In genomic region chr16:4414881-4415585, GRCm38 (mm10) we compare ENCODE assay signal across 14 mouse cellular contexts. TPM values are rescaled to one million over a fixed set of nuclear protein-coding genes. Genes with fewer than 3 reads are reported as not detected.
DNase-seq lines count a peak whose midpoint lies in the region; ATAC-seq lines count a peak whose summit lies in the region.
"Had no signal": no experiment of that assay in that cellular context is flagged by ENCODE, and none has a peak within 500 bp of the region (broad histone marks: within the 10 kb centered on the region; RNA-seq: fewer than 3 reads in every experiment).

No protein-coding gene starts in this region.

- peaks cover 24% of the 10 kb centered on the region for H3K4me1 ChIP-seq in forebrain, embryonic 14.5 days (ENCODE audit: control insufficient read depth, insufficient read depth, low read length)
- peaks cover 33% of the 10 kb centered on the region for H3K4me1 ChIP-seq in forebrain, embryonic 12.5 days
- peaks cover 57% of the 10 kb centered on the region for H3K4me1 ChIP-seq in hindbrain, embryonic 16.5 days (ENCODE audit: control insufficient read depth, insufficient read depth, low read depth, low read length)
- H3K4me1 ChIP-seq in midbrain, embryonic 13.5 days (replicated peaks), result peaks cover 60% of the 10 kb centered on the region
- H3K4me1 ChIP-seq in heart, embryonic 12.5 days (replicated peaks), result peaks cover 16% of the 10 kb centered on the region

- ATAC-seq in forebrain, embryonic 14.5 days, result no peak
- ATAC-seq in forebrain, embryonic 12.5 days (ENCODE audit: low FRiP score), result no peak
- ATAC-seq in hindbrain, embryonic 16.5 days, result no peak
- no peak for ATAC-seq in midbrain, embryonic 13.5 days
- ATAC-seq in heart, embryonic 12.5 days (ENCODE audit: insufficient number of reproducible peaks, low FRiP score), result no peak
- ATAC-seq: Patski had no signal

- 77% methylated on average over 8 of the region's 8 CpGs for WGBS in forebrain, embryonic 14.5 days
- WGBS in forebrain, embryonic 12.5 days, result 81% methylated on average over 8 of the region's 8 CpGs
- WGBS in hindbrain, embryonic 16.5 days, result 79% methylated on average over 8 of the region's 8 CpGs
- 81% methylated on average over 8 of the region's 8 CpGs for WGBS in midbrain, embryonic 13.5 days
- WGBS in heart, embryonic 12.5 days, result 76% methylated on average over 8 of the region's 8 CpGs

- H3K4me2 ChIP-seq in forebrain, embryonic 14.5 days (ENCODE audit: low read length), result peak overlapping the region; percentile 29
- no peak overlapping the region; the same call in 1 of the 2 replicates for H3K4me2 ChIP-seq in forebrain, embryonic 12.5 days
- H3K4me2 ChIP-seq in hindbrain, embryonic 16.5 days (ENCODE audit: low read length), result peak overlapping the region; percentile 97
- H3K4me2 ChIP-seq in midbrain, embryonic 13.5 days (replicated peaks), result peak overlapping the region; percentile 46
- H3K4me2 ChIP-seq in heart, embryonic 12.5 days, result no peak overlapping the region

- no peak overlapping the region for H3K4me3 ChIP-seq in forebrain, embryonic 14.5 days (ENCODE audit: low read depth, low read length)
- H3K4me3 ChIP-seq in forebrain, embryonic 12.5 days (replicated peaks), result no peak overlapping the region
- H3K4me3 ChIP-seq in hindbrain, embryonic 16.5 days (ENCODE audit: low read length), result peak overlapping the region; percentile 21
- peak overlapping the region; percentile 18 for H3K4me3 ChIP-seq in midbrain, embryonic 13.5 days (replicated peaks)
- no peak overlapping the region for H3K4me3 ChIP-seq in heart, embryonic 12.5 days

- H3K36me3 ChIP-seq in forebrain, embryonic 14.5 days (ENCODE audit: control insufficient read depth, insufficient read depth, low read length), result no peaks in the 10 kb centered on the region
- H3K36me3 ChIP-seq in forebrain, embryonic 12.5 days (replicated peaks), result no peaks in the 10 kb centered on the region
- peaks cover 4% of the 10 kb centered on the region; the same call in 1 of the 2 replicates for H3K36me3 ChIP-seq in hindbrain, embryonic 16.5 days (ENCODE audit: control insufficient read depth, insufficient read depth, low read length)
- H3K36me3 ChIP-seq in midbrain, embryonic 13.5 days, result no peaks in the 10 kb centered on the region
- no peaks in the 10 kb centered on the region for H3K36me3 ChIP-seq in heart, embryonic 12.5 days

- no peak overlapping the region for H3K27ac ChIP-seq in forebrain, embryonic 14.5 days (ENCODE audit: low read depth, low read length)
- no peak overlapping the region for H3K27ac ChIP-seq in forebrain, embryonic 12.5 days
- no peak overlapping the region for H3K27ac ChIP-seq in hindbrain, embryonic 16.5 days (ENCODE audit: low read depth, low read length)
- H3K27ac ChIP-seq in midbrain, embryonic 13.5 days, result no peak overlapping the region
- no peak overlapping the region for H3K27ac ChIP-seq in heart, embryonic 12.5 days (ENCODE audit: poor library complexity, severe bottlenecking)
- H3K27ac ChIP-seq: macrophage had no signal

- DNase-seq in forebrain, embryonic 14.5 days (ENCODE audit: low spot score), result no peak
- DNase-seq in brain, adult 2 months (ENCODE audit: low read depth, low spot score), result peak; percentile 59
- DNase-seq in embryo, embryonic 11 days, result no peak
- DNase-seq in layer of hippocampus, postnatal 25 days (ENCODE audit: extremely low spot score in 1 of 2, low spot score in 1 of 2), result no peak
- DNase-seq: adrenal gland, postnatal 36 days; cerebellum, postnatal 14 days; heart, adult 11 months; kidney, postnatal 14 days had no signal

- no peaks in the 10 kb centered on the region for H3K27me3 ChIP-seq in forebrain, embryonic 14.5 days (replicated peaks; ENCODE audit: control insufficient read depth, insufficient read depth, low read length)
- H3K27me3 ChIP-seq in forebrain, embryonic 12.5 days, result peaks cover 33% of the 10 kb centered on the region
- no peaks in the 10 kb centered on the region for H3K27me3 ChIP-seq in hindbrain, embryonic 16.5 days (replicated peaks; ENCODE audit: control insufficient read depth, insufficient read depth, low read length)
- peaks cover 18% of the 10 kb centered on the region for H3K27me3 ChIP-seq in midbrain, embryonic 13.5 days
- H3K27me3 ChIP-seq in heart, embryonic 12.5 days (replicated peaks), result peaks cover 49% of the 10 kb centered on the region
- H3K27me3 ChIP-seq: Patski had no signal

- H3K9me3 ChIP-seq in forebrain, embryonic 14.5 days (replicated peaks; ENCODE audit: control insufficient read depth, low read length), result no peaks in the 10 kb centered on the region
- no peaks in the 10 kb centered on the region for H3K9me3 ChIP-seq in forebrain, embryonic 12.5 days
- no peaks in the 10 kb centered on the region for H3K9me3 ChIP-seq in hindbrain, embryonic 16.5 days (ENCODE audit: control insufficient read depth, low read length)
- no peaks in the 10 kb centered on the region for H3K9me3 ChIP-seq in midbrain, embryonic 13.5 days
- no peaks in the 10 kb centered on the region for H3K9me3 ChIP-seq in heart, embryonic 12.5 days (replicated peaks)

- peak overlapping the region; percentile 13; the same call in 1 of the 2 replicates for H3K9ac ChIP-seq in forebrain, embryonic 14.5 days (ENCODE audit: low read length)
- H3K9ac ChIP-seq in forebrain, embryonic 12.5 days, result no peak overlapping the region
- peak overlapping the region; percentile 43 for H3K9ac ChIP-seq in hindbrain, embryonic 16.5 days (ENCODE audit: low read depth, low read length)
- H3K9ac ChIP-seq in midbrain, embryonic 13.5 days (replicated peaks), result peak overlapping the region; percentile 10; the same call in 1 of the 2 replicates
- no peak overlapping the region for H3K9ac ChIP-seq in heart, embryonic 12.5 days

RNA-seq across cellular contexts. Expression of gene Adcy9, which starts 5.3 kb away (rescaled TPM):
- polyA plus RNA-seq in forebrain, embryonic 14.5 days (2014; fragmentation: Nextera tagmentation; extraction: Ambion mirVana), result 1.8 and 2.4 TPM in 2 replicates
- 1.4 and 1.8 TPM in 2 replicates for polyA plus RNA-seq in forebrain, embryonic 12.5 days (2016; fragmentation: Nextera tagmentation; extraction: Ambion mirVana)
- polyA plus RNA-seq in hindbrain, embryonic 16.5 days (2015; fragmentation: Nextera tagmentation; extraction: Ambion mirVana), result 4.0 and 5.0 TPM in 2 replicates
- polyA plus RNA-seq in midbrain, embryonic 13.5 days (2015; fragmentation: Nextera tagmentation; extraction: Ambion mirVana), result 2.4 and 2.8 TPM in 2 replicates
- polyA plus RNA-seq in heart, embryonic 12.5 days (2016; fragmentation: Nextera tagmentation; extraction: Ambion mirVana), result 0.88 and 1.4 TPM in 2 replicates
- total RNA-seq in layer of hippocampus, postnatal 25 days (2021), result 10 to 100 TPM; 92.5 to 98.5 TPM

Comparison
In these comparisons a context has a peak if more than half of its experiments do, and no peak if none do; other contexts are left out.
1. H3K4me2 ChIP-seq: peak in forebrain, embryonic 14.5 days (single experiment), hindbrain, embryonic 16.5 days (single experiment) and midbrain, embryonic 13.5 days (single experiment); none in forebrain, embryonic 12.5 days (single experiment) and heart, embryonic 12.5 days (single experiment).
2. H3K9ac ChIP-seq: peak in forebrain, embryonic 14.5 days (single experiment), hindbrain, embryonic 16.5 days (single experiment) and midbrain, embryonic 13.5 days (single experiment); none in forebrain, embryonic 12.5 days (single experiment) and heart, embryonic 12.5 days (single experiment).
3. H3K4me3 ChIP-seq: peak in hindbrain, embryonic 16.5 days (single experiment) and midbrain, embryonic 13.5 days (single experiment); none in forebrain, embryonic 14.5 days (single experiment), forebrain, embryonic 12.5 days (single experiment) and heart, embryonic 12.5 days (single experiment).